Mouse (Mus musculus): ENCODE results near the gene Tsga10ip.
"Not testable (repeated sequence)": the region's sequence is repeated elsewhere in the genome, so short reads cannot be mapped to it uniquely, and the experiment has no call there.

Gene Tsga10ip

DNA sequence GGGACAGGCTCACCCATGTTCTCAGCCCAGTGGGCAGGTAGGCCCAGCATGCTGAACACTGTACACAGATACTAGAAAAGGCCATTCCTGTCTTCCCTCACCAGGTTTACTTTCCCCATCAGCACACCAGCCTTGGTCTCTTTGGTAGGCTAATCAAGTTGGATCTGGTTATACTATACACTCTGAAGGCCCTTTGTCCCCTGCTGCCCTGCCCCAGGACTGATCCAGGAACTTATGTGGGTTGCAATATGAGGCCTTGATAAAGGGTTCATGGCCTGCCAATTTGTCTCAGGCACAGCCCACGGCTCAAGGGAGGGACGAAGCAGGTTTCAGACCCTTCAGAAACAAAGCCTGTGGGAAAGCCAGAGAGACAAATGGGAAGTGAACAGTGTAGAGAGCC lies 48.7 kb downstream of the Tsga10ip start:
- DNase-seq (ENCODE audit: low read depth, low spot score): no peak
- Histone ChIP-seq H3K27me3 (ENCODE audit: control insufficient read depth, insufficient read depth, low read length, poor library complexity, severe bottlenecking) (no peaks in the 10 kb centered on the region), H3K36me3 (ENCODE audit: control insufficient read depth, insufficient read depth, low read length, poor library complexity, severe bottlenecking) (no peaks in the 10 kb centered on the region)

GRCm38 (mm10) chr19:5349502-5349873 lies 52.8 kb downstream of the Tsga10ip start, which contains the start of gene Cst6:
TSS of gene Cst6 (minus strand) at chr19:5349574.
- DNase-seq (ENCODE audit: low read depth, low spot score); H3K27me3 ChIP-seq (ENCODE audit: control insufficient read depth, insufficient read depth, low read length, poor library complexity, severe bottlenecking); H3K36me3 ChIP-seq (ENCODE audit: control insufficient read depth, insufficient read depth, low read length, poor library complexity, severe bottlenecking): not testable (repeated sequence)

DNA sequence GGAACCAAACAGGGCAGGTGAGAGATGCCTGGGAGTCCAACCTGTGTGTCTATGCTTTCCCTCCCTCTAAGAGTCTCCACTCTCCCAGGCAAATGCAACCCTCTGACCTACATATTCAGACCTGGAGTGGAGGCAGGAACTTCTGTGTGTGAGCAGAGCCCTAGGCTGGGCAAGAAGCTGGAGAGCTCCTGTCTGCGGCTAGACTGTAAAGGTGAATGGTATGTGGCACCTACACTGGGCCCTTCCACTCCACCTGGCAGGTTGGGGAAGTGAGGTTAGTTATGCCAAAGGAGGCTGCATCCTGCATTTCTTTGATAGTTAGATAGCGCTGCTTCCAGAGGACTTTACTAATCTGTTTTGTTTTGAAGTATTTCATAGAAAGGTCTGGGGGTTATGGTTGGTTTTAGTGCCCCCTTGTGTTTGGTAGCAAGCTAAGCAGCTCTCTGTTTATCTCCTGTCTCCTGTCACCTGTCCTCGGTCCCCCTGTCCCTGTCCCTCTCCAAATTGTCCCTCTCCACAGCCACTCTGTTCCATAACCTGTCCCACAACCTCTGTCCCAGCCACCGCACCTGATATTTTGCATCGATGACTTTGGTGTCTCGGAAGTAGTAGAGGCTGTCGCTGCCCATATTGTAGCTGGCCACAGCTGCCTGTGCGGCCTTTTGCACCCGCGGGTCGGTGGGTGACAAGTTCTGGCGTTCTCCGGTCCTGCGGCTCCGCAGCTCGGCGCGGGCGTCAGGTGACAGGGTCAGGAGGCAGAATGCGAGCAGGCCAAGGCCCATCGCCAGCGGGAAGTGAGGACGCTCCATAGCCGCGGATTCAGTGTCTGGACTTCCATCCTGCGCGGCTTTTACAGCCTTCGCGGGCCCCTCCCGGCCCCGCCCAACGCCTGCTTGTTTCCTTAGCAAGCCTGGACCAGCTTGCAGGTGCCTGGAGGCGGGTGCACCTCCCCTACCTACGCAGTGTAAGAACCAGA lies 53.5 kb downstream of the Tsga10ip start:
- Histone ChIP-seq H3K36me3 (ENCODE audit: control insufficient read depth, insufficient read depth, low read length, poor library complexity, severe bottlenecking) (no peaks in the 10 kb centered on the region), H3K27me3 (ENCODE audit: control insufficient read depth, insufficient read depth, low read length, poor library complexity, severe bottlenecking) (no peaks in the 10 kb centered on the region; the same call in 1 of the 2 replicates)
- DNase-seq (ENCODE audit: low read depth, low spot score): peak; percentile 57

- Histone ChIP-seq H3K27me3 (ENCODE audit: control insufficient read depth, insufficient read depth, low read length, poor library complexity, severe bottlenecking) (no peaks in the 10 kb centered on the region; the same call in 1 of the 2 replicates), H3K36me3 (ENCODE audit: control insufficient read depth, insufficient read depth, low read length, poor library complexity, severe bottlenecking) (no peaks in the 10 kb centered on the region)
- no peak for DNase-seq (ENCODE audit: low read depth, low spot score)
Observed at GRCm38 (mm10) chr19:5348064-5348463, 54.3 kb downstream of the Tsga10ip start.

DNA sequence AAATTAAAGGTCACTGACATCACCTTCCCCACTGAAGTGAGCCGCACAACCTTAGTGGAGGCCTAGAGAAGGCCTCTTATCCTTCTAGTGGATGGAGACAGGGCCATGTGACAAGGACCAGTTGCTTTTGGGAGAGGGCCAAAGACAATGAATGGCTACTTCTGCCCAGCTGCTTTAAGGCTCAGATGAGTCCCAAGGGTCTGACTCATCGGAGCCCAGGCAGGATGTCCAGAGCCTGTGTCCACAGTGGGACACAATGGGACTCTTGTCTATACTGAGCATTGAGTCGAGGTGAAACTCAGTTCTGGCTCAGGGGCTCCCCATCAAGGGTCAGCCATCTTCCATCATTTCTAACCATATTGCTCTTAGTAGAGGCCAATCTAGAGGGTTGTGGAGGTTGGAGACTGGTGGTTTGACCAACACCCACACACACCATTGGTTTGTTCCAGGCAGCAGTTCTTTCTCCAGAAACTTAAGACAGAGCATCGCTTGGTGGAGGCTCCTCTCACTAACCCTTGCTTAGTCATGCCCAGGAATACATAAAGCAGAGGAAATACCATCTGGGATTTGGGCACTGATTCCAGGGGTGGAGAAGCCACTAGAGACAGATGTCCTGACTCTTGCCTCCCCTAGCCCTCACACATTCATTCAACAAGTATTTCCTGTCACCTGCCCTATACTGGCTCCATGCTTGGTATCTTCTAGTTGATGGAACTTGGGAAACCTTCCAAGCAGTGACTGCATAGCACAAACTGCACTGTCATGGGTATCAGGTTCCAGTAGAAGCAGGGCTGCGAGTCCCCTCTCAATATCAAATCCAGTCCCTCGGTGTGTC lies 56.8 kb downstream of the Tsga10ip start:
- Histone ChIP-seq H3K36me3 (ENCODE audit: control insufficient read depth, insufficient read depth, low read length, poor library complexity, severe bottlenecking) (no peaks in the 10 kb centered on the region), H3K27me3 (ENCODE audit: control insufficient read depth, insufficient read depth, low read length, poor library complexity, severe bottlenecking) (no peaks in the 10 kb centered on the region; the same call in 1 of the 2 replicates)
- DNase-seq (ENCODE audit: low read depth, low spot score): no peak

GRCm38 (mm10) chr19:5341360-5341759 lies 61.0 kb downstream of the Tsga10ip start:
- Histone ChIP-seq H3K36me3 (ENCODE audit: control insufficient read depth, insufficient read depth, low read length, poor library complexity, severe bottlenecking) (no peaks in the 10 kb centered on the region), H3K27me3 (ENCODE audit: control insufficient read depth, insufficient read depth, low read length, poor library complexity, severe bottlenecking) (no peaks in the 10 kb centered on the region)
- no peak for DNase-seq (ENCODE audit: low read depth, low spot score)

All from splenic B cell, adult 2 months (primary cell).